Mouse (Mus musculus): Measurements from ENCODE around the gene Clec12a. TPM values are rescaled to one million over a fixed set of nuclear protein-coding genes. Genes with fewer than 3 reads are reported as not detected.
"Not testable (repeated sequence)": the region's sequence is repeated elsewhere in the genome, so short reads cannot be mapped to it uniquely, and the experiment has no call there.

The Clec12a gene
- total RNA-seq (2021), result under 1 TPM in 1 of 2 experiments, not detected in 1; 0.28 TPM

GRCm38 (mm10) chr6:129342391-129342790 is at the start of gene Clec12a:
Gene Clec12a, plus strand, starts transcription at chr6:129342691.
- DNase-seq; intact Hi-C loops (cut with DNase I): not testable (repeated sequence)

- DNase-seq, result no peak
- intact Hi-C loops (cut with DNase I), result no loop called here
These were observed 38.3 kb upstream of the Clec12a start for GRCm38 (mm10) chr6:129304180-129304579.

- intact Hi-C loops (cut with DNase I), result no loop called here
These were observed 30.0 kb upstream of the Clec12a start for GRCm38 (mm10) chr6:129312499-129312898.

GRCm38 (mm10) chr6:129314655-129315168 is 27.8 kb upstream of the Clec12a start:
- DNase-seq, result no peak
- intact Hi-C loops (cut with DNase I), result no loop called here

More at GRCm38 (mm10) chr6:129312499-129312898, 30.0 kb upstream of the Clec12a start:
- no peak for DNase-seq

- intact Hi-C loops (cut with DNase I), result no loop called here
- no peak for DNase-seq
These were observed 26.8 kb upstream of the Clec12a start for GRCm38 (mm10) chr6:129315698-129316097.

GRCm38 (mm10) chr6:129316463-129316862 is 26.0 kb upstream of the Clec12a start:
- intact Hi-C loops (cut with DNase I), result no loop called here
- DNase-seq, result no peak

GRCm38 (mm10) chr6:129318395-129318794 is 24.1 kb upstream of the Clec12a start:
- intact Hi-C loops (cut with DNase I), result no loop called here
- no peak for DNase-seq

- intact Hi-C loops (cut with DNase I), result no loop called here
These were observed 23.2 kb upstream of the Clec12a start for GRCm38 (mm10) chr6:129319331-129319730.

GRCm38 (mm10) chr6:129326016-129326415 is 16.5 kb upstream of the Clec12a start:
- intact Hi-C loops (cut with DNase I), result no loop called here
- DNase-seq, result no peak

More at GRCm38 (mm10) chr6:129319331-129319730, 23.2 kb upstream of the Clec12a start:
- DNase-seq, result no peak

- peak; percentile 6 for DNase-seq
- intact Hi-C loops (cut with DNase I), result no loop called here
These were observed 15.8 kb upstream of the Clec12a start for GRCm38 (mm10) chr6:129326568-129327150.

- intact Hi-C loops (cut with DNase I), result no loop called here
These were observed 10.9 kb upstream of the Clec12a start, which contains the start of gene 4922502D21Rik for GRCm38 (mm10) chr6:129331610-129332009. Gene 4922502D21Rik, minus strand, starts transcription at chr6:129331796.

GRCm38 (mm10) chr6:129333674-129334078 is 8.8 kb upstream of the Clec12a start:
- intact Hi-C loops (cut with DNase I), result no loop called here

More at GRCm38 (mm10) chr6:129331610-129332009, 10.9 kb upstream of the Clec12a start, which contains the start of gene 4922502D21Rik:
- DNase-seq, result no peak

GRCm38 (mm10) chr6:129337751-129338150 is 4.7 kb upstream of the Clec12a start:
- intact Hi-C loops (cut with DNase I), result no loop called here
- DNase-seq, result no peak

More at GRCm38 (mm10) chr6:129333674-129334078, 8.8 kb upstream of the Clec12a start:
- DNase-seq, result peak; percentile 56

- intact Hi-C loops (cut with DNase I), result no loop called here
- no peak for DNase-seq
These were observed 1.9 kb downstream of the Clec12a start for GRCm38 (mm10) chr6:129344408-129344807.

- intact Hi-C loops (cut with DNase I), result no loop called here
- no peak for DNase-seq
These were observed 7.2 kb downstream of the Clec12a start for GRCm38 (mm10) chr6:129349524-129350352.

- intact Hi-C loops (cut with DNase I), result no loop called here
- no peak for DNase-seq
These were observed 8.6 kb downstream of the Clec12a start for GRCm38 (mm10) chr6:129351091-129351490.

- intact Hi-C loops (cut with DNase I), result no loop called here
- no peak for DNase-seq
These were observed 13.3 kb downstream of the Clec12a start for GRCm38 (mm10) chr6:129355774-129356173.

- intact Hi-C loops (cut with DNase I), result no loop called here
- DNase-seq, result no peak
These were observed 13.9 kb downstream of the Clec12a start for GRCm38 (mm10) chr6:129356430-129356829.

GRCm38 (mm10) chr6:129359515-129359914 is 17.0 kb downstream of the Clec12a start:
- intact Hi-C loops (cut with DNase I), result no loop called here
- no peak for DNase-seq

- intact Hi-C loops (cut with DNase I), result loop anchor here (2.0 to 10.0 kb wide), 2 partner anchors 101 to 519 kb away; no protein-coding TSS in a partner anchor
- DNase-seq, result no peak
These were observed 21.5 kb downstream of the Clec12a start for GRCm38 (mm10) chr6:129363942-129364341.

GRCm38 (mm10) chr6:129365959-129366359 is 23.5 kb downstream of the Clec12a start:
- intact Hi-C loops (cut with DNase I), result loop anchor here (2.0 to 10.0 kb wide), 2 partner anchors 103 to 521 kb away; no protein-coding TSS in a partner anchor
- DNase-seq, result peak; percentile 15

Measured in left cerebral cortex, postnatal 4 days (tissue).